Mouse (Mus musculus) midbrain, embryonic 16.5 days (tissue): ENCODE data around the gene Aco2. TPM values are rescaled to one million over a fixed set of nuclear protein-coding genes. Genes with fewer than 3 reads are reported as not detected.

ENCODE experiments used
- ATAC-seq: fragments of 200-750 bp; cut with Nextera tagmentation; 2 replicates; pipeline ENCODE4 v1.8.0; 2017; ENCODE audit warnings: moderate TSS enrichment
- H3K27ac ChIP-seq: fragments of 300-500 bp; sonication (generic); 2 replicates; pipeline ENCODE4 v1.5.1; 2014; ENCODE audit warnings: mild to moderate bottlenecking, low read length, mixed read lengths
- H3K27me3 ChIP-seq: fragments of 300-500 bp; sonication (generic); 2 replicates; pipeline ENCODE4 v1.6.1; 2014; ENCODE audit warnings: low read depth, low read length, mixed read lengths; ENCODE audit not compliant: control insufficient read depth, insufficient read depth
- H3K36me3 ChIP-seq: fragments of 300-500 bp; sonication (generic); 2 replicates; pipeline ENCODE4 v1.6.1; 2014; ENCODE audit warnings: mild to moderate bottlenecking, low read length, moderate library complexity, mixed read lengths; ENCODE audit not compliant: control insufficient read depth, insufficient read depth
- H3K4me1 ChIP-seq: fragments of 300-500 bp; sonication (generic); 2 replicates; pipeline ENCODE4 v1.6.1; 2014; ENCODE audit warnings: mild to moderate bottlenecking, low read length, mixed read lengths; ENCODE audit not compliant: control insufficient read depth, insufficient read depth
- H3K4me2 ChIP-seq: fragments of 300-500 bp; sonication (generic); 2 replicates; pipeline ENCODE4 v1.6.1; 2014; ENCODE audit warnings: mild to moderate bottlenecking, low read length, mixed read lengths
- H3K4me3 ChIP-seq: fragments of 300-500 bp; sonication (generic); 2 replicates; pipeline ENCODE4 v1.5.1; 2014; ENCODE audit warnings: low read depth, mild to moderate bottlenecking, low read length, moderate library complexity, mixed read lengths
- H3K9ac ChIP-seq: fragments of 300-500 bp; sonication (generic); 2 replicates; pipeline ENCODE4 v1.6.1; 2014; ENCODE audit warnings: low read depth, low read length, mixed read lengths
- H3K9me3 ChIP-seq: fragments of 300-500 bp; sonication (generic); replicated peaks from 2 replicates; pipeline ENCODE4 v1.6.1; 2014; ENCODE audit warnings: mild to moderate bottlenecking, low read length, mixed read lengths; ENCODE audit not compliant: control insufficient read depth, poor library complexity, severe bottlenecking
- WGBS: fragments of 180-500 bp; shearing (Covaris S2); extraction: QIAGEN DNeasy Blood & Tissue Kit; methylation state at CpG from one replicate; pipeline ENCODE4 v1.1.7; 2014; 5-methylcytosine and 5-hydroxymethylcytosine counted together
- polyA plus RNA-seq: library from polyadenylated mRNA; unstranded; fragments of >200 nt; fragmentation: Nextera tagmentation; extraction: Ambion mirVana; gene quantifications from 2 replicates; pipeline ENCODE4 v1.2.1, GENCODE M21; 2015

The Aco2 gene
- polyA plus RNA-seq, 1 experiment from 2014 or later, result 272 TPM

DNA sequence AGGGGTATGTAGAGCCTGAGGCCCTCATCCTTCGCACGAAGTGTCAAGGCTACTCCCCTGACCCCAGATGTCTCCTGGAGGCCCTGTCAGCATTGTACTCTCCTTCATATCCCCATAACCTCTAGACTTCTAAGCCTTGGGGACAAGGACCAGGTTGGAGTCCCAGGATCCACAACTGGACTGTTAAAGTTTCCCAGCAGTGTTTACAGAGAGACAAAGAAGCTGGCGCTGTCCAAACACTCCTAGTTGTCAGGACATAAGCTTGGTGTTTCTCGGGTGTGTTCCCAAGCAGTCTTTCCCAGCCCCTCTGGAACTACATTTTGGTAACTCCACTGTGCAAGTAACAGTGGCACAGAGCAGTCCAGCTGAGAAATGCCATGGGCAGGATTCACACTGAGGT is 38.6 kb upstream of the Aco2 start:
- ATAC-seq, result no peak
- H3K27ac ChIP-seq, result no peak overlapping the region
- H3K9me3 ChIP-seq, result no peaks in the 10 kb centered on the region
- no peak overlapping the region for H3K4me3 ChIP-seq
- H3K4me1 ChIP-seq, result peaks cover 3% of the 10 kb centered on the region; the same call in 1 of the 2 replicates
- H3K27me3 ChIP-seq, result no peaks in the 10 kb centered on the region
- WGBS, result 74% methylated on average over 4 of the region's 4 CpGs
- 0 out of 2 replicates have a peak, but pooled peaks cover 2% of the 10 kb centered on the region for H3K36me3 ChIP-seq
- H3K4me2 ChIP-seq, result no peak overlapping the region
- H3K9ac ChIP-seq, result no peak overlapping the region

DNA sequence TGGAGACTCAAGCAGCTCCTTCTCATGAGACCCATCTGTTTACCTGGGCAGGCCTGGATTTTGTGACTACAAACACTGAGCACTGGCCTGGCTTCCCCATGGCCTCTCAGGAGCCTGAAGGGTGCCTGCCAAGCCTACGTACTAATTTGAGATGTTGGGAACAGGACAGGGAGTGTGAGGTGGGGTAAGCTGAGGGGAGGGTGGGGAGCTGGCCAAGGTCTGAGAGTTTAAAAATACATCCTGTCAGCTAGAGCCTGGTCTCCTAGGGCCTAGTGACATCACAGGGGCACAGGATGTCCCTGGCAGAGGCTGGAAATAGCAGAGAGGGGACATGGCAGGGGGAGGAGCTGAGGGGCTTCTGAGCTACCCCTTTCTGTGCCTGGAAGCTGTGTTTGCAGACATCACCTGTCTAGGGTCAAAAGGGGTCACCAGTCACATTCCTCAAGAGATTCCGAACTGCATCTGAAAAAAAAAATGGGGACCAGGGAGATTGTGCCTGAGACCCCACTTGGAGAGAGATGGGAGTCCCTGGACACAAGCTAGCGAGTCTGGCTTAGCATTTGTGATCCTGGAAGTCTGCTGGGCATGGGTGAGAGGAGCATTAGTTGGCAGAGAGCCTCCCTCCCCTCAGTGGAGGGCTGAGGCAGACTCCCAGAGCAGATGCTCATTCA is 37.8 kb upstream of the Aco2 start:
- no peak for ATAC-seq
- Histone ChIP-seq H3K27me3 (no peaks in the 10 kb centered on the region), H3K4me2 (no peak overlapping the region), H3K27ac (no peak overlapping the region), H3K4me3 (no peak overlapping the region), H3K4me1 (peaks cover 3% of the 10 kb centered on the region; the same call in 1 of the 2 replicates), H3K9ac (no peak overlapping the region), H3K9me3 (no peaks in the 10 kb centered on the region), H3K36me3 (no peaks in the 10 kb centered on the region)
- 61% methylated on average over 3 of the region's 3 CpGs for WGBS

GRCm38 (mm10) chr15:81835007-81835880 is 36.9 kb upstream of the Aco2 start:
- H3K36me3 ChIP-seq, result no peaks in the 10 kb centered on the region
- H3K9ac ChIP-seq, result no peak overlapping the region
- no peak overlapping the region for H3K27ac ChIP-seq
- 81% methylated on average over 10 of the region's 10 CpGs for WGBS
- no peaks in the 10 kb centered on the region for H3K27me3 ChIP-seq
- H3K4me2 ChIP-seq, result no peak overlapping the region
- ATAC-seq, result no peak
- H3K4me1 ChIP-seq, result peaks cover 3% of the 10 kb centered on the region; the same call in 1 of the 2 replicates
- no peak overlapping the region for H3K4me3 ChIP-seq
- no peaks in the 10 kb centered on the region for H3K9me3 ChIP-seq

- Histone ChIP-seq H3K36me3 (no peaks in the 10 kb centered on the region), H3K9me3 (no peaks in the 10 kb centered on the region), H3K27me3 (no peaks in the 10 kb centered on the region), H3K4me1 (peaks cover under 1% of the 10 kb centered on the region; the same call in 1 of the 2 replicates), H3K4me2 (peak overlapping the region; percentile 44), H3K9ac (no peak overlapping the region; the same call in 1 of the 2 replicates), H3K27ac (no peak overlapping the region), H3K4me3 (peak overlapping the region; percentile 11; the same call in 1 of the 2 replicates)
- 2% methylated on average over 33 of the region's 33 CpGs for WGBS
- peak; percentile 66 for ATAC-seq
Measured at GRCm38 (mm10) chr15:81836124-81836821, 35.8 kb upstream of the Aco2 start.

GRCm38 (mm10) chr15:81836966-81837920 is 34.9 kb upstream of the Aco2 start:
- Histone ChIP-seq H3K36me3 (no peaks in the 10 kb centered on the region), H3K4me2 (no peak overlapping the region), H3K27me3 (no peaks in the 10 kb centered on the region), H3K27ac (no peak overlapping the region), H3K9me3 (no peaks in the 10 kb centered on the region), H3K4me3 (no peak overlapping the region), H3K4me1 (no peaks in the 10 kb centered on the region), H3K9ac (no peak overlapping the region)
- ATAC-seq, result no peak
- WGBS, result 67% methylated on average over 7 of the region's 7 CpGs

- Histone ChIP-seq H3K27ac (no peak overlapping the region), H3K36me3 (no peaks in the 10 kb centered on the region), H3K27me3 (no peaks in the 10 kb centered on the region), H3K9ac (no peak overlapping the region), H3K4me3 (no peak overlapping the region), H3K4me2 (no peak overlapping the region), H3K9me3 (no peaks in the 10 kb centered on the region), H3K4me1 (no peaks in the 10 kb centered on the region)
- ATAC-seq, result no peak
- 58% methylated on average over 14 of the region's 14 CpGs for WGBS
Measured at GRCm38 (mm10) chr15:81838554-81839235, 33.4 kb upstream of the Aco2 start.

GRCm38 (mm10) chr15:81839634-81840033 is 32.5 kb upstream of the Aco2 start:
- H3K9ac ChIP-seq, result no peak overlapping the region
- H3K4me1 ChIP-seq, result no peaks in the 10 kb centered on the region
- 66% methylated on average over 5 of the region's 5 CpGs for WGBS
- no peaks in the 10 kb centered on the region for H3K27me3 ChIP-seq
- H3K36me3 ChIP-seq, result no peaks in the 10 kb centered on the region
- ATAC-seq, result peak; percentile 56; the same call in 1 of the 2 replicates
- H3K4me3 ChIP-seq, result no peak overlapping the region
- no peak overlapping the region for H3K27ac ChIP-seq
- no peaks in the 10 kb centered on the region for H3K9me3 ChIP-seq
- no peak overlapping the region for H3K4me2 ChIP-seq

DNA sequence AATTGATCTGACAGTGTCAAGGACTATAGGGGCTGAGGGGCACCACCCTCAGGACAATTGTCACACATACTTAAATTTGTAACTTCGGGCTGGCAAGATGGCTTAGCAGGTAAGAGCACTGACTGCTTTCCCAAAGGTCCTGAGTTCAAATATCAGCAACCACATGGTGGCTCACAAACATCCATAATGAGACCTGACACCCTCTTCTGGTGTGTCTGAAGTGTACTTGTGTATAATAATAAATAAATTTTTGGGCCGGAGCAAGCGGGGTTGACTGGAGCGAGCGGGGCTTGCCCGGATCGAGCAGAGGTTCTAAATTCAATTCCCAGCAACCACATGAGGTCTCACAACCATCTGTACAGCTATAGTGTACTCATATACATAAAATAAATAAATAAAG is 31.8 kb upstream of the Aco2 start:
- H3K9me3 ChIP-seq, result no peaks in the 10 kb centered on the region
- H3K27ac ChIP-seq, result no peak overlapping the region
- 93% methylated on average over 7 of the region's 7 CpGs for WGBS
- H3K4me1 ChIP-seq, result no peaks in the 10 kb centered on the region
- H3K36me3 ChIP-seq, result no peaks in the 10 kb centered on the region
- no peak overlapping the region for H3K9ac ChIP-seq
- H3K4me3 ChIP-seq, result no peak overlapping the region
- H3K27me3 ChIP-seq, result no peaks in the 10 kb centered on the region
- no peak overlapping the region for H3K4me2 ChIP-seq
- no peak for ATAC-seq
